Mouse (Mus musculus): ENCODE data around the gene Slx1b. TPM values are rescaled to one million over a fixed set of nuclear protein-coding genes. Genes with fewer than 3 reads are reported as not detected.

Slx1b gene
- polyA plus RNA-seq (2012; rRNA removed): 4.6 and 4.9 TPM in 2 replicates

GRCm38 (mm10) chr7:126695631-126696207 lies at the start of gene Slx1b:
Gene Slx1b, minus strand, starts transcription at chr7:126695784.

GRCm38 (mm10) chr7:126707442-126708174 lies 12.0 kb upstream of the Slx1b start, which contains the start of gene Coro1a:
Gene Coro1a, minus strand, starts transcription at chr7:126707787.

GRCm38 (mm10) chr7:126695210-126695611 lies 373 bp downstream of the Slx1b start, which contains the start of gene Bola2:
Gene Bola2, plus strand, starts transcription at chr7:126695401.

GRCm38 (mm10) chr7:126676207-126676606 lies 19.4 kb downstream of the Slx1b start, which contains the start of gene Sult1a1:
Gene Sult1a1, minus strand, starts transcription at chr7:126676432.

GRCm38 (mm10) chr7:126649231-126650051 lies 46.1 kb downstream of the Slx1b start, which contains the start of gene Sgf29:
Gene Sgf29, plus strand, starts transcription at chr7:126649309.

Other genes with a start within 250 kb of the Slx1b start
- gene Atp2a1, start 232.7 kb downstream of the Slx1b start, polyA plus RNA-seq (2012; rRNA removed): 0.07 and 2.3 TPM in 2 replicates
- 11.3 and 12.5 TPM in 2 replicates for gene Sh2b1, start 220.4 kb downstream of the Slx1b start, polyA plus RNA-seq (2012; rRNA removed)
- gene Tufm, start 208.4 kb downstream of the Slx1b start, polyA plus RNA-seq (2012; rRNA removed): 64.3 and 72.3 TPM in 2 replicates
- 34.5 and 42.6 TPM in 2 replicates for gene Atxn2l, start 192.3 kb downstream of the Slx1b start, polyA plus RNA-seq (2012; rRNA removed)
- 62.2 and 63.9 TPM in 2 replicates for gene Eif3c, start 129.4 kb downstream of the Slx1b start, polyA plus RNA-seq (2012; rRNA removed)
- gene Apobr, start 110.8 kb downstream of the Slx1b start, polyA plus RNA-seq (2012; rRNA removed): 1.5 and 1.8 TPM in 2 replicates
- 7.1 and 8.9 TPM in 2 replicates for gene Cln3, start 110.0 kb downstream of the Slx1b start, polyA plus RNA-seq (2012; rRNA removed)
- 0.05 TPM in 1 of 2 replicates, not detected in the other for gene Il27, start 100.8 kb downstream of the Slx1b start, polyA plus RNA-seq (2012; rRNA removed)
- gene Nupr1, start 64.9 kb downstream of the Slx1b start, polyA plus RNA-seq (2012; rRNA removed): 2.1 and 2.9 TPM in 2 replicates
- gene Sgf29, start 46.5 kb downstream of the Slx1b start, polyA plus RNA-seq (2012; rRNA removed): 24.7 and 26.9 TPM in 2 replicates
- 4.4 and 5.2 TPM in 2 replicates for gene Sult1a1, start 19.4 kb downstream of the Slx1b start, polyA plus RNA-seq (2012; rRNA removed)
- gene Bola2, start 383 bp downstream of the Slx1b start, polyA plus RNA-seq (2012; rRNA removed): 33.9 and 35.2 TPM in 2 replicates
- 44.1 and 60.0 TPM in 2 replicates for gene Coro1a, start 12.0 kb upstream of the Slx1b start, polyA plus RNA-seq (2012; rRNA removed)
- gene Mapk3, start 63.8 kb upstream of the Slx1b start, polyA plus RNA-seq (2012; rRNA removed): 28.0 and 36.0 TPM in 2 replicates
- gene Gdpd3, start 70.5 kb upstream of the Slx1b start, polyA plus RNA-seq (2012; rRNA removed): 1.2 and 1.6 TPM in 2 replicates
- gene Ypel3, start 81.2 kb upstream of the Slx1b start, polyA plus RNA-seq (2012; rRNA removed): 58.6 and 66.7 TPM in 2 replicates
- 1.0 and 1.3 TPM in 2 replicates for gene Tbx6, start 85.7 kb upstream of the Slx1b start, polyA plus RNA-seq (2012; rRNA removed)
- gene Ppp4c, start 96.7 kb upstream of the Slx1b start, polyA plus RNA-seq (2012; rRNA removed): 74.0 and 86.5 TPM in 2 replicates
- 0.09 and 0.13 TPM in 2 replicates for gene Fam57b, start 101.9 kb upstream of the Slx1b start, polyA plus RNA-seq (2012; rRNA removed)
- gene 4930451I11Rik, start 135.9 kb upstream of the Slx1b start, polyA plus RNA-seq (2012; rRNA removed): not detected in 2 replicates
- 0.01 and 0.03 TPM in 2 replicates for gene Doc2a, start 151.6 kb upstream of the Slx1b start, polyA plus RNA-seq (2012; rRNA removed)
- 58.3 and 79.1 TPM in 2 replicates for gene Hirip3, start 166.2 kb upstream of the Slx1b start, polyA plus RNA-seq (2012; rRNA removed)
- gene Ino80e, start 166.6 kb upstream of the Slx1b start, polyA plus RNA-seq (2012; rRNA removed): 23.2 and 24.6 TPM in 2 replicates
- gene Taok2, start 188.9 kb upstream of the Slx1b start, polyA plus RNA-seq (2012; rRNA removed): 15.6 and 17.1 TPM in 2 replicates
- 9.6 and 10.9 TPM in 2 replicates for gene Tmem219, start 227.1 kb upstream of the Slx1b start, polyA plus RNA-seq (2012; rRNA removed)
- gene Kctd13, start 233.1 kb upstream of the Slx1b start, polyA plus RNA-seq (2012; rRNA removed): 4.2 and 4.6 TPM in 2 replicates